Mouse (Mus musculus) megakaryocyte progenitor cell, adult 5-6 weeks (primary cell): ENCODE measurements around the gene Elp4. TPM values are rescaled to one million over a fixed set of nuclear protein-coding genes. Genes with fewer than 3 reads are reported as not detected.

ENCODE experiments used
- ATAC-seq: replicated peaks from 2 replicates; pipeline ENCODE4 v1.8.0; 2016; ENCODE audit warnings: mild to moderate bottlenecking, moderate TSS enrichment, inconsistent platforms; ENCODE audit not compliant: poor library complexity
- total RNA-seq, 2 experiments: library from RNA; stranded (forward) in 1 of 2; stranded (reverse) in 1 of 2; fragments of 157-497, 149-512 nt in 1 of 2; fragments of 200-1000 nt in 1 of 2; gene quantifications; 2 replicates each; pipeline versions ENCODE4 v1.2.3 to v1.2.4; 2015 to 2017

The Elp4 gene
- total RNA-seq, 2 experiments from 2014 or later: 16.0 to 24.0 TPM

DNA sequence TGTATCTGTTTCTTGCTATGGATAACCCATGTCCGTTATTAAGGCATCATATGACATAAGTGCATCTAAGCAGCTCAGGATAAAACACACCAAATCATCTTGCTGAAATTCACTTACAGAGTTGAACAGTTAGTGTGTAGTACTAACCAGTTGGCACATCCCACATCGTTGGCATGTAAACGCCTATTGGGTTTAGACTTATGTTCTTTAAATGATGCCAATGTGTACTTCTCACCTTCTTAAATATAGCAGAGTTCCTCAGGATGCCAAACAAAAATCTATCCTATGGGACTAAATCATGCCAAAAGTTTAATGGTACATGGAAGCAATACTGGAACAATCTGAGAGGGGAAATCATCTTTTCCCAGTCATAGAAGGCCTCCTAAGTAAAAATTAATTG is 173.7 kb downstream of the Elp4 start:
- ATAC-seq: no peak

DNA sequence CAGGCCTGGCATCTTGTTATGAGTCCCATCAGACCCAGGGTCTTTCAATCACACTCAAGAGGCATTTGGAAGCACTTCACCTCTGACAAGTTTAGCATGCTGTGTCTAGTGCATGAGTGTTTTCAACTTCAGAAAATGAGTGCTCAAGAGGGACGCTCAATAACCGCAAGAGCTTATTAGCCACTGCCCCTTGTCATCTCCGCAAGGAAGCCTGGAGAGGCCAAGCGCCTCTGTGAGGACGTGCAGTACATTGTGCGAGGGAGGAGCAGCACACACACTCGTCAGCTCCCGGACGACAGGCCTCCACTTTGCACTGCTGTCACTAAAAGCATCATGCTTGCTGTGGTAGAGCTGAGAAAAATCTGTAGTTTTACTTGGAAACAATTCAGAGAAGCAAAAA is 177.7 kb downstream of the Elp4 start:
- ATAC-seq: no peak

DNA sequence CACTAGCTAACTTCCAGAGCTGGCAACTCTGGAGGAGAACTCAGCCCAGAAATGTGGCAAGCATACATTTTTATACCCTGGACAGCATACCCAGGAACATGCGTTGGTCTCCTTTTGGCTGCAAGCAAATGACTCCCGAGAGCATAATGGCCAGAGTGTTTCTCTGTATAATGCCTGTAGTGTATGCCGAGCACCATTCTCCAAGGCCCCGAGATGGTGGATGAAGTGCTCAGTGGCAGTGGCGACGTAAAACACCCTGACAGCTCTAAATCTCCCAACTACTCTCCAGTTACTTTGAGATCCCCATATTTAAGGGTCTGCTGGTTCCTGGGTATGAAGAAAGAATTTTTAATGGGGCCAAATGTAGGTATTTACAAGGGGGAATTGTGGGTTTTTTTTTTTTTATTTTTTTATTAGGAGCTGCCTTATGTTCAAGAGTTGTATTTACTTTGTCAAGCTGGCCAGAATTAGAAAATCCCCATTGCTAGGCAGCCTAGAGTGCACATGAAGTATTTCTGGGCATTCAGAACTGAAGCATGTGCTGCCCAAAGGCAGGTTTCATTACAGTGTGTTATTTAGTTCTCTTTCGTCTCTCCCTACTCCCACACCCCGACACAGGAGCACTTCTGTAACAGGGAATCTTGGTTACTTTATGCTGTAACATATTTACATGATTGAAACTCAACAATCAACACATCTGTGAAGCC is 188.8 kb downstream of the Elp4 start:
- ATAC-seq: no peak

DNA sequence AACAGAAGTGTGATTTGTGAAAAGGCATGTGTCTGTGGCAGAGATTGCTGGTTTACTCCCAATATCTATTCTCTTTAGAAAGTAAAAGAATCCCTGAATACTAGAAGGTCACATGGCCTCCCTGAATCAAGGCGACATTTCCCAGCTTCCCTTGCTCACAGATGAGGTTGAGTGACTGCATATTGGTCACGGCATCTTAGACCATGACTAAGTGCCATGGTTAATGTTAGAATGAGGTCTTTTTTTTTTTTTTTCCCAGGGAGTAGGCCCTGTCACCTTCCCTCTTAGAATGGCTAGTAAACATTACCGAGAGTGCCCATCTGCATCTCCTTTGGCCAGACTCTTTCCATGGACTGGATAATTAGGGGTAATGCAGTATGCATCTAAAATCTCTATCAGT is 193.9 kb downstream of the Elp4 start:
- no peak for ATAC-seq

DNA sequence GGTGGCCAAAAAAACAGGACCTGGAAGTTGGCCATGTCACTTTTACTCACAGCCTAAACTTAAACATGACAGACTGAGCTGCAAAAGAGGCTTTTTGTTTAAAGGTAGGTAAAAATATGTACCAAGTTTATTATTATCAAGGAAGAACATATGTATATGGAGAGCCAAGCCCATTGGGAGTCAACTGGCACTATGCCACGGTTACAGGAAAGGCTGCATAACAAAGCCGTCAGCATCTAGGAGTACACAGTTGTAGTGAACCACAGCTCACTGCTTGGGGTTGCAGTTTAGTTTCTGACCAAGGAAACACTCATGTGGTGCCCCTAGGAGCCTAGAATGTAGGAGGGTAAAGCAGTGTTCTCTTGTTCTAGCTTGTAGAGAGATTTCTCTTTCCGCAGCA is 195.2 kb downstream of the Elp4 start:
- ATAC-seq: 0 out of 2 replicates have a peak, but pooled peaks have one; percentile 44

DNA sequence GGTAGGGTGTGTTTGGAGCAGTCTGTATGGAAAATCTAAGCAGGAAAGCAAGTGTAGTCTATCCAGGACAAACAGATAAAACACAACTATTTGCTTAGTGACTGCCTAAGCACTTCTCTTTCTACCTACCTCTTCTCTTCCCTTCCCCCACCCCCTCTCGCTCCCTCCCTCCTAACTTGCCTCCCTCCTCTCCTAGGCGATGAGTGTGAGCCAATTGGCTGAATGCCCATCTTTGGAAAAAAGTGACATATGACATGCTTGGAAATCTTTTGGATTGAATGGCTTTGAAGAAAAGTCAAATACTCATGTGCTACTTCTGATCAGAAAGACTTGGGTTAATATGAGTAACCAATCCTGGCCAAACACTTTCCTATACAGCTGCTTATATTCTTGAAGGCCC is 199.0 kb downstream of the Elp4 start:
- no peak for ATAC-seq

DNA sequence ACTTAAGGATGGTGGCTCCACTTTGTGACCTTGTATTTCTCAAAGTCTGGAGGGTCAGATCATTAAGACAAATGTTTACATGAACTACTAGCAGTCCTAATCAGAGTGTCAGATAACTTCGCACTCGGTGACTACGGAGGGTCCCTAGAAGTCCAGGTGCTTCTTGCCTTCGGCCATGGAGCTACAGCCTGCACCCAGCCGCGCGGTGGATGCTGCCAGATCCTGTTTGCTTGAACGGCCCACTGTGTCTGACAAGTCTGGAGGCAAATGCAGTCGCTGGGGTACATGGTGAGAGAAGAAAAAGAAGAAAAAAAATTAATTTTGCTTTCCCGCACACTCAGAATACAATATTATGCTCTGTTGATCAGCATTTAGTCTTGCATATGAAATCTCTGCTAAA is 201.8 kb downstream of the Elp4 start:
- ATAC-seq: no peak

DNA sequence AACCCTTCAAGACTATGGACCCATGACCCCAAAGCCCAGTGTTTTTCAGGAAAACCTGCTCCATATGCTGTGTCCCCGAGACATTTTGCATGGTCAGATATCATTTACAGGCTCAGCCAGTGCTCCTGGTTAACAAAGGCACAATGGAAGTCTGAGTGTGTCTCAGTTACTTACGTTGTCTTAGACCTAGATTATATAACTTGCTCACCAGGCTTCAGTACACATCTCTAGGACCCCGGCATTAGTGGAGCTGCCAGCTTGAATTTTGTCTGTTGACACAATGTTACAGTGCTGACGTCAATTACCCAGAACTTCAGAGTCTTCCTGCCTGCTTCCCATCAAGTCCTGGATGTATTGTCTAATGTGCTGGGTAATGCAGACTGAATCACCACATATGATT is 202.6 kb downstream of the Elp4 start:
- no peak for ATAC-seq

DNA sequence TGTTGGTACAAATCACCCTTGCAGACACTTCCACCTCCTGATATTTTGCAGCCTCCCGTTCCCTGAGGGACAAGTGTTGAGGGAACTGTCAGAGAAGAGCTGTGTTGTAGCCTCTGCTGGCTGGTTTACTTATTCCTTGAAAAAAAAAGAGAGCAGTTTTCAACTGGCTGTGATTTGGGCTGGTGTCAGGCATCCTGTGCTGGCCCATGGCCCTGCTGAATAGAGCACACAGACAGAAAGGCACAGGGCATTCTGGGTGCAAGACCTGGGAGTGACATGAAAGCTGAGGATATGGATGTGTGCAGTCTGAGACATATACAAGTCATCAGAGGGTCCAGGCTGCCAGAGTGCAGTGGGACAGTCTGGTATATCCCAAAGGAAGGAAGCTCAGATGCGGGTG is 205.7 kb downstream of the Elp4 start:
- no peak for ATAC-seq

DNA sequence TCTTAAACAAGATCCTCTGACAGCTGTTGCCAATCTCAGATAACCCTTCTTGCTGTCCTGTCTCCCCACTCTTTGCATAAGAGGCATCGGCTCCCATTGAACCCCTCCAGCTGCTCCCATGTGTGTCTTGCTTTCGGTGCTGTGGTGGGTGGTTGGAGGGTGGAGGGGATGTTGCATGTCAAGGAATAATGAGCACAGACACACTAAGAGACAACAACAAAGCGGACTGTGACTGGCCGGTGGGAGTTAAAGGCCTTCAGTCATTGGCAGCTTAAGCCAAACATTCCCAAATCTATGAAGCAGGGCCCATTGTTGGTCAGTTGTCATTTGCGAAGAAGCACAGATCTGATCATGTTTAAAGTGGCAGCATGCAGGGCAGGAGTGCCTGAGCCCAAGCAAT is 206.6 kb downstream of the Elp4 start:
- no peak for ATAC-seq

DNA sequence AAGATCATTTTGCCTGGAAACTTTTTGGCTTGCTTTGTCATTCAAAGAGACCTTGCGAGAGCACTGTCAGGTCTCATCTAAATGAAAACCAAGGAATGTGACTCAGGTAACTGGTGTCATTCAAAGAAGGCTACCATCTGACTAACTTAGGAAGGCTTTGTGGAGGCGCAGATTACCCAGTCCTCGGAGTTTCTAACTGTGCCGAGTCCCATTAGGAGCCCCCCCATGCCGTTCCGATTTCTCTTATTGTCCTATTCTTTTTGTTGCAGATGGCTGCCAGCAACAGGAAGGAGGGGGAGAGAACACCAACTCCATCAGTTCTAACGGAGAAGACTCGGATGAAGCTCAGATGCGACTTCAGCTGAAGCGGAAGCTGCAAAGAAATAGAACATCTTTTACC is 213.1 kb downstream of the Elp4 start:
- no peak for ATAC-seq

DNA sequence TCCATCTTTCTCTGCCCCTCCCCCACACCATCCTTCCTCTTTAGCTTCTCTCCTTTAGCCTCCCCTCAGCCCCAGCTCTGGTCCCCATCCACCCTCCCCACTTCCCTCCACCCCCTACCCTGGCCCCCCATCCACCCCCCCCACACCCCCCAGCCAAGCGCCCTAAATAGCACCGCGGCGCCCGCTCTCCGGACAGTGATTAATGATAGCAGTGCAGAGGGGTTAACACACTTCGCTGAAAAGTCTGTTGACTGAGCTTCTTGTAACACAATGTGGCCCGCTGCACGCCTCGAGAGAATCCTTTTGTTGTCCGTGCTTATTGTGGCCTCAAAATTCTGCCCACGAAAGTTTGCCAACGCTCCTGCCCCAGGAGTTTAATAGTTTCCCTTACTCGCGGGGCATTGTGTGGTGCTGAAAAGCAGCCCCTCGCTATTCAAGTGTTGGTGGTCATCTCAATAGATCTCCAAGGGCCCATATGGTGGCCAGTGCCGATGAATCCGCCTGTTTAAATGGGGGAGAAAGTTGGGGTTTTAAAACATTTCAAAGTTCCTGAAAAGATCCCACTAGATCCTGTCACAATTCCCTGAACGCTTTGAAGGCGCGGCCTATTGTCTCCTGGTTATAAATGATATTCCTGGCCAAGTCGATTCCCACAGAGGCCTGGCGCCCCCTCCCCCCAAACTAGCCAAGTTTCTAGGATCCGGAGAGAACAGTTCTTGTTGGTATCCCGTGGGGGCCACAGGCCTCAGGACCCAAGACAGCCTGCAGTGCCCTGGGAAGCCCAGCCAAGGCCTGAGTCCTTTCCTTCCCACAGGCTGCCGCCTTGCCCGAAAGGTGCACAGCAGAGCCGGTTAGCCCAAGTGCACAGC is 214.4 kb downstream of the Elp4 start:
- no peak for ATAC-seq

DNA sequence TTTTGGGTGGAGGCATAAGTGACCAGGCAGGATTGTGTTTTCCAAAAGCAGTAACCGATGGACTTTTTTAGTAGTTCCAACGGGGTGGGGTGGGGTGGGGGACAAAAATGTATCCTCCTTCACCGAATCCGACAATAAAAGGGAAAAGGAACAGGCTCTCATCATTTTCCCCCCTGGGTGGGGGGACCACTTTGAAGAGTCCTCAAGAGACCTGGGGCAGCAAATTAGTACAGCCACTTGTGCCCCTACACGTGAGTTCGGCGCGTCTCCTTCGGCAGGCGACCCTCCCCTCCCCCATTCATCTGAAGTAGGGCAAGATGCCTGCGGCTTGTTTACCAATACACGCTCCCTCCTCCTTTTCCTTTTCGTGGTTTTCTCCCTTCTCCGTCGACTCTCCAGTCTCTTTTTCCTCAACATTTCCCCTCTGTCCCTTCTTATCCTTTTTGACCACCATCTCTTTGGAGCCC is 215.0 kb downstream of the Elp4 start:
- no peak for ATAC-seq

DNA sequence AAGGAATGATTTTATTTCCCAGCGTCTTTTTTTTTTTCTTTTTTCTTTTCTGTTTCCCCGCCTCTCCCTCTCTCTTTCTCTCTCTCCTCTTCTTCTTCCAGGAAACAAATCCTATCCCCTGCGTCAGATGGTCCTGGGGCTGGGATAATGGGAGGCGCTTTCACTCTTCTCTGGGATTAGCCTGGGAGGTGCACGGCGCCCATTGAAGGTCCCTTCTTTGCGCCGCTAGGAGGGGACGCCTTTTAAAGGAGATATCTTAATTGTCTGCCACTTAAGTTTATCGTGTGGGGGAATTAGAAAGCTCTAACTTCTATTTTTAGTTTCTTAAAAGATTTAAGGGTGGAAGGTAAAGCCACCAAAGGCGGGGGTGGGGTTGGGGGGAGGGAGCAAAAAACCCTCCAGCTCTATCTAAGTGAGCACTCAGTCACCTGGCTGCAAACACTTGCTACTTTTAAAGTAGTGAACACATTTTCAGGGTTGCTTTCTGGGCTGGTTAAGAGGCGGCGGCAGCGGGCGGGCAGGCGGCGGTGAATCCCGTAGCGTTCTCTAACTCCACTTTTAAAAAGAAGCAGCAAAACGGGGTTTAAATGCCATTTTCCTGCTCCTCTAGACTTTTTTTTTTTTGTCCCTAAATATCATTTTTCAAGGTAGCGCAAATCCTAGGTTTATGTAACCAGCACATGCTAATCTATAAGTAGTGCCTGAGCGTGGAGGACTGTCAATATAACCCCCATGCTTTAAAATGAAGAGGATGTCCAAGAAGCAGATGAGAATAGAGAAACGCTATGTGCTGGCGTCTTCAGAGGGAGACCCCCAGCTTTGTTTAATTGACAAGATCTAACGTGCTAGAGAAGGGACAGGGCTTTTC is 215.7 kb downstream of the Elp4 start:
- ATAC-seq: no peak

DNA sequence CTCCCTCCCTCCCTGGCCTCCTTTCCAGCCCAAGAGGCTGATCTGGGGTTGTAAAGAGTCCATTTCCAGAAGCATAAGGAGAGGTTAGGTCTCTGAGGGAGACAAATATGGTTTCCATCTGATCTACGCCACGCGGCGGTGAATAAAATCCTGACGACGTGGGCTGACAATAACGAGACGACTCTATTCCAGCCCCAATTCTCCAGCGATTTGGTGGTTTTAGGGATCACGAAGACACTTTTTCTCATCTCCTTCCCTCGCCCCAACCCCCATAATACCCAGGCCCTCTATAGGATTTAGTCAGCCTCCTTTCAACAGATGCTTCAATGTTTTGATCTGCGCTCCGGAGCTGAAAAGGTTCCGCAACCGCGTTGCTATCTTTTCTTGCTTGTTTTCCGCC is 216.4 kb downstream of the Elp4 start:
- no peak for ATAC-seq

DNA sequence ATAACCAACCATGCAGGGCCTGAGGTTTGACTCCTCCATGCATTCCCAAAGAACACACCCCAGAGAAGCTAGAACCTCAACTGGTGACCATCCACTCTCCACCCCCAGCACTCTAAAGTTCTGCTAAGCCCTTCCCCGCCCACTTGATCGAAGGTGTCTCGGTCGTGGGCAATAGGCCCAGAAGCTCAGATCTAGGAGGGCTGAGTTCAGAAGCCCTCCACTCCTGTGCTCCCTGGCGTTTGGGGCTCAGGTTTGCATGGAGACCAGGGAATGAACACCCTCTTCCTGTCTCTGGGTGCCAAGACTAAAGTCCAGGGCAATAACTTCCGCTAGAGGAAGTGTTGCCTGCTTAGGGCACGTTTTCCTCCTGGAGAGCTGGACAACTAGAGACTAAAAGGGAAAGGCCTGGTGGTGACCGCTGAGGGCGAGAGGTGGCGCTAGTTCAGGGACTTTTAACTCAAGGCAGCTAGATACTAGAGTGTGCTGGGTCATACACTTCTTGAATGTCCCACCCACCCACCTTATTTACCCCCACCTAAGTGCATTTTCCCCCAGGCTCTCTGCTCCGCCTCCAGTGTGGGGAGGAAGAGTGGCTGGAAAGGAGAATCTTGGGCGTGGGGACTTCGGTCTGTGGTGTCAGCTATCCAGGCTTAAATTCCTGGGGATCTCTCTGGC is 216.9 kb downstream of the Elp4 start:
- peak; percentile 58 for ATAC-seq

DNA sequence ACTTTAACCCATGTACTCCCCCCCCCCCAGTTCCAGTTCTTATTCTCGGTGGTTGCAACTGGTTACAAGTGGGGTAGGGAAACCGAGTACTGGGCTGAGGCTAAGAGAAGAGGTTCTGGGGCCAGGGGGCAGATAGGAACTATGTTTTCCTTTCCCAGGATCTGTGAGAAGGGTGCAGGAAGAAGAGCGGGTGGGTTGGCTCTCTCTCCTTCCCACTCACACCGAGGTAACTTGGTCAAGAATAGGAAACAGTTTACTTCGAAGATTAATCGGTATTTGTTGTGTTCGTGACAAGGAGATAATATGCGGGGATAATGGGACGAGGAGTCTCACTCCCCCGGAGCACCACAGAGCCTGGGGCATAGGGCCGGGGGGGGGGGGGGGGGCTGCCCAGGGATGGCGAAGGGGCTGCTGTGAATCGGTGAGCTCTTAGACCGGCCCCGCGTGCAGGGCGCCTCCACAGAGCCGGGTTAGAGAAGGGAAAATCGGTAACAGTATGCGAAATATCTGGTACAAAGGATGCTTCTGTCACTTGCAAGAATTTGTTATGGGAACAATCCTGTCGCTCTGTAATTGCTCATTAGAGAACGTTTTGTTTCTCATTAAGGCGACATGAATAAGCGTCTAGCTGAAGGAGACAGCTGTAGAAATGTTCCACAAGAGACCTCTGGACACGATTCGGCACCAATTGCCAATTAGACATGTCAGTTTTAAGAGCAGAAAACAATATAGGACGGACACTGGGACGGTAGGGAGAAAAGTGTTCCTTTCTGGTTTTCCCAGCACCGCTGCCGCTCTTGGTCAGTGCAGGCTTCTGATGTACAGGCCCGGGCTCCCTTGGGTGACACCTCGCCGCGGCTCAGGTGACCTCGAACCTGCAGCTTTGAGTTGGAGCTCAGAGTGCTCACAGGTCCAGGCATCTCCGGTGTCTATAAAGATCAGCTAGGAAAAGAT is 217.7 kb downstream of the Elp4 start:
- no peak for ATAC-seq

DNA sequence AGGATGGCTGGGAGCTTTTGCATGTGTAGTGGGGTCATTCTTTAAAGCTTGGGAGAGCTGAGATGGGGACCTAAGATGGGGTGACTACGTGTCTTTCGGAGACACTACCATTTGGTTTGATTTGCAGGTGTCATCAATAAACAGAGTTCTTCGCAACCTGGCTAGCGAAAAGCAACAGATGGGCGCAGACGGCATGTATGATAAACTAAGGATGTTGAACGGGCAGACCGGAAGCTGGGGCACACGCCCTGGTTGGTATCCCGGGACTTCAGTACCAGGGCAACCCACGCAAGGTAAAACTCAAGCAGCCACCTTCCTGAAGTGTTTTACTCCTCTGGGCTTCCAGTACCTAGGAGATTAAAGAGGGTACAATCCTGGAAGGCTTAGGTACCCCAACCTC is 218.7 kb downstream of the Elp4 start:
- no peak for ATAC-seq

DNA sequence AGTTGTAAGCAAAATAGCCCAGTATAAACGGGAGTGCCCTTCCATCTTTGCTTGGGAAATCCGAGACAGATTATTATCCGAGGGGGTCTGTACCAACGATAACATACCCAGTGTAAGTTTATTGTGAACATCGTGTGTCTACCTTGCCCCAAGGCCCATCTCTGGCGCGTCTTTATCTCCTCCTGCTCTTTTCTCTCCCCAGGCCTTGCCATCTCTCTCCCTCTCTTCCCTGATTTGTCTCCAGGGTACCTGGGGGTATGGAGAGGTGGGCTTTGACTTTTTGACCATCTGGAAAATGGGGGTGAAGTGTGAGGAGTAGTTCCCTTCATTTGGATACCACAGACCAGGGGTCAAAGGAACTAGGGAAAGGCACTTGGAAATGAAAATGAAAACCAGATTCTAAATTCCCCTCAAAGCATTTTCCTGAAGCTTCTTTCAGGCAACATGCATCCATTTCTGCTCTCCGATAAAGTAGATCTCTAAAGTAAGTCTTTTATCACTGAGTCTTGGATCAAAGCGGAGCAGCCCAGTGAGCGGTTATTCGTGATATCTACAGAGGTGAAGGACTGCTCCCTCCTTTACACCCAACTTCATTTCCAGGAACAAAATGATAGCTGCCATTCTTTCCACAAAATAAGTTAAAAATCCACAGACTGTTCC is 219.2 kb downstream of the Elp4 start:
- no peak for ATAC-seq
